Mouse (Mus musculus): ENCODE results near the gene Padi1.

DNA sequence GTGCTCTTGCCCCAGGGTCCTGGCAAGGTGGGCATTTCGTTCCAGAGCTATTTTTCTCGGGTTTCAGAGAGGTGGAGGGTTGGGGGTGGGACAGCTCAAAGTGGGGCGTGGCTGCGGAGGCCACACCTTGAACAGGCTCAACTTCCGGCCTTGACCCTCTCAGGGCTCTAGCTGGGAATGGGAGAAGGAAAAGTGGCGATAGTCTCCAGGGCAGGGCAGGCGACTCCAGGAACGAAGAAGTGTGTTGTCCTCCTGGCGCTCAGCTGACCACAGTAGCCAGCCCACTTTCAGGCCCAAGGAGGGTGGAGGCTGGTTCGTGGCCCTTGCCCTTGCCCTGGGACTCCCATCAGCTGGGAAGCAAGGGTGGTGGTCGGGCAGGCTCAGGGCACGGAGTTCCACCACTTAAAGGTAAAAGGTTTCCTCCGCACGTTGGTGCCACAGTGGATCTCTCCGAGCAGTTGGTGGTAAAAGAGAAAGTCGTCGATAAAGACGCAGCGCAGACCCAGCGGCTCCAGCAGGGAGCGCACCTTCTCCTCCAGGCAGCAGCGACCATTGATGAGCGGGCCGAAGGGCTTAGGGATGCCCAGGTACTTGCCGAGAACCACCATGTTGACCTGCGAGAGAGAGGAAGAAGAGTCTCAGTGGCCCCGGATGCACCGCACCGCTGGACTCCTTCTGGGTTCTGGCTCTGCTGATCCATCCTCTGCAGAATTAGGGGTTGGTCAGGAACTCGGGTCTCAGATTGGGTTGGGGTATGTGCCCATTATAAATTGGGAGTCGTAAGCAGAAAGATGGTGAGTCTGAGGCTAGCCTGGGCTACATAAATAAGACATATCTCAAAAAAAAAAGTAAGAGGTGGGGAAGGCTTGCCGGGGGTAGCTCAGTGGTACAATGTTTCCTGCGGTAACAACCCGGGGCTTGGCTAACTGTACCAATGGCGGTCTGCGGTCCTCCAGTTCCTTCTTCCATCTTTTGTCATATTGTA lies 31.0 kb downstream of the Padi1 start:
- TF ChIP-seq CTCF (IDR thresholded peaks at IDR 0.05; ENCODE audit: low read depth) (peak; percentile 76), EP300 (IDR thresholded peaks at IDR 0.05; ENCODE audit: low read depth) (no peak)
